Mouse (Mus musculus) ES-Bruce4 (cell line): Measurements from ENCODE around the gene Daam1.

Experiments
- CTCF ChIP-seq: IDR thresholded peaks from one replicate; pipeline ENCODE4 v1.8.1; 2011; ENCODE audit warnings: low read depth, low read length
- POLR2A ChIP-seq: IDR thresholded peaks from one replicate; pipeline ENCODE4 v1.8.1; 2011; ENCODE audit warnings: low read length; ENCODE audit not compliant: insufficient read depth

DNA sequence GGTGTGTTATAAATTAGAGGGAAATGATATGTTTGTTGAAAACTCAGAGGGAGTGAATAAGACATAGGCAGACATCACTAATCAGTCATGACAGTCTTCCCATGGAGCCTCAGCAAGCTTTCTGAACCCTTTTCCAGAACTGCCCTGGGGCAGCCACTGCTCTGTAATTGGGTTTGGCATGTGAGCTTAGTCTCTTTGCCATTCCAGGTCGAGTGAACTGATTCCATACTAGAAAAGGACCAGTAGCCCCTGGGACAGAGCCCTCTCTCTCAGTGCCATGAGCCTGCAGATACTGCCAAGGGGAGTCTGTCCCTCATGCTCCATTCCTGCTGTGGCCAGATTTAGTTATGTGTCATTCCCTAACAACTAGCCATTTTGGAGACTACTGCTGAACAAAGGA, 144.7 kb downstream of the Daam1 start:
- TF ChIP-seq POLR2A (no peak), CTCF (no peak)
